Mouse (Mus musculus) sigmoid colon, adult 10 weeks (tissue): ENCODE measurements around the gene A630010A05Rik. TPM values are rescaled to one million over a fixed set of nuclear protein-coding genes. Genes with fewer than 3 reads are reported as not detected.

Experiments used
- polyA plus RNA-seq: library from polyadenylated mRNA; stranded (reverse); fragments of 350-450 nt; fragmentation: Illumina TruSeq; extraction: RNeasy Lipid Tissue Mini Kit (QIAGEN cat#74804); gene quantifications from one replicate; pipeline ENCODE4 v1.2.3, GENCODE M21; 2014; ENCODE audit warnings: low read depth, low replicate concordance

A630010A05Rik gene
- 0.28 TPM for polyA plus RNA-seq

GRCm38 (mm10) chr16:14562017-14562416 lies at the start of gene A630010A05Rik:
Gene A630010A05Rik, plus strand, starts transcription at chr16:14562317.

Other genes with a start within 250 kb of the A630010A05Rik start
- gene Fopnl, start 244.9 kb upstream of the A630010A05Rik start, polyA plus RNA-seq = 106 TPM
- 8.8 TPM for gene Abcc1, start 200.8 kb upstream of the A630010A05Rik start, polyA plus RNA-seq